Mouse (Mus musculus): ENCODE measurements around the gene Mcu. TPM values are rescaled to one million over a fixed set of nuclear protein-coding genes. Genes with fewer than 3 reads are reported as not detected.

The Mcu gene
- total and polyA plus RNA-seq, 3 experiments, result 4.9 to 5.7 (median 5.3) TPM

DNA sequence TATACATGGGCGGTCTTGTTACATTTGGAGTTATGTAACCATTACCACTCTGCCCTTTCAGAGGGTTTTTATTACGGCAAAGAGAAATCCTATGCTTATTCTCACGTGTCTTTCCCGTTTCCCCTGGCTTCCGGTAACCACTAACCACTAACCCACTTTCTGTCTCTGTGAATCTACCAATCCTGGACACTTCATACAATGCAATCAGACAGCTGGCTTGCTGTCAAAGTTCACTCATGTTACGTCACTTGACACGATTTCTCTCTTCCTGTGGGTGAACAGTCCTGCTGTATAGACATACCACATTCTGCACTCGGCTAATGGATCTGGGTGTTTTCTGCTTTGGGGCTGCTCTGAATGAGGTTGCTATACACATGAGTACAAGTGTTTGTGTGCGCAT, 73.1 kb downstream of the Mcu start:
- TF ChIP-seq TCF12 (IDR thresholded peaks at IDR 0.05; ENCODE audit: low read depth, low read length) (no peak), SMC3 (IDR thresholded peaks at IDR 0.05; ENCODE audit: low read depth, low read length) (no peak), KAT2A (IDR thresholded peaks at IDR 0.05; ENCODE audit: insufficient replicate concordance, low read length) (no peak), POLR2A (IDR thresholded peaks at IDR 0.05; ENCODE audit: low read depth, low read length) (no peak), MXI1 (IDR thresholded peaks at IDR 0.05; ENCODE audit: low read depth, low read length) (no peak), ZMIZ1 (IDR thresholded peaks at IDR 0.05; ENCODE audit: low read depth, low read length) (no peak)
- H3K27ac ChIP-seq (ENCODE audit: insufficient read depth, low read depth), result no peak overlapping the region
- DNase-seq (ENCODE audit: extremely low read depth), result no peak

GRCm38 (mm10) chr10:59541466-59541865, 75.0 kb downstream of the Mcu start:
- Histone ChIP-seq H3K27ac (ENCODE audit: insufficient read depth, low read depth) (no peak overlapping the region), H3K4me2 (ENCODE audit: insufficient read depth, low read depth, poor library complexity, severe bottlenecking) (no peak overlapping the region), H3K79me2 (replicated peaks; ENCODE audit: control insufficient read depth, extremely low read depth, insufficient read depth, poor library complexity, severe bottlenecking) (no peaks in the 10 kb centered on the region), H3K4me1 (ENCODE audit: control insufficient read depth in 1 of 2, insufficient read depth in 2 of 2) (peaks cover 5 to 13% of the 10 kb centered on the region in 2 experiments; a peak in 3 of 4 replicates), H3K36me3 (replicated peaks in 1 of 2; ENCODE audit: control insufficient read depth in 1 of 2, insufficient read depth in 1 of 2, low read length in 1 of 2) (peaks cover 0 to 4% of the 10 kb centered on the region in 2 experiments), H3K4me3 (replicated peaks in 1 of 3; ENCODE audit: low read depth in 2 of 3, low read length in 2 of 3, poor library complexity in 1 of 3) (no peak overlapping the region), H3K27me3 (replicated peaks) (no peaks in the 10 kb centered on the region), H3K9ac (ENCODE audit: insufficient read depth, low read depth) (no peak overlapping the region), H3K9me3 (replicated peaks; ENCODE audit: low read length) (no peaks in the 10 kb centered on the region)
- no peak for TF ChIP-seq POLR2A (IDR thresholded peaks at IDR 0.05; ENCODE audit: low read depth, low read length)
- TF ChIP-seq MAX (IDR thresholded peaks at IDR 0.05; ENCODE audit: low read length), result no peak
- no peak for TF ChIP-seq HCFC1 (IDR thresholded peaks at IDR 0.05; ENCODE audit: low read depth, low read length)
- no peak for TF ChIP-seq BHLHE40 (IDR thresholded peaks at IDR 0.05; ENCODE audit: low read depth, low read length)
- TF ChIP-seq KAT2A (IDR thresholded peaks at IDR 0.05; ENCODE audit: insufficient replicate concordance, low read length), result no peak
- no peak for TF ChIP-seq MAZ (IDR thresholded peaks at IDR 0.05; ENCODE audit: low read depth, low read length)
- TF ChIP-seq ETS1 (conservative IDR thresholded peaks at IDR 0.05; ENCODE audit: low read depth, low read length), result no peak
- no peak for TF ChIP-seq SIN3A (IDR thresholded peaks at IDR 0.05; ENCODE audit: low read length)
- no peak for TF ChIP-seq RAD21 (IDR thresholded peaks at IDR 0.05; ENCODE audit: low read depth, low read length)
- TF ChIP-seq ZNF384 (IDR thresholded peaks at IDR 0.05; ENCODE audit: low read depth, low read length), result no peak
- no peak for TF ChIP-seq ZC3H11A (IDR thresholded peaks at IDR 0.05; ENCODE audit: low read depth, low read length)
- no peak for TF ChIP-seq PAX5 (IDR thresholded peaks at IDR 0.05; ENCODE audit: low read length)
- TF ChIP-seq NRF1 (IDR thresholded peaks at IDR 0.05; ENCODE audit: low read depth, low read length), result no peak
- TF ChIP-seq TBP (conservative IDR thresholded peaks at IDR 0.05; ENCODE audit: low read depth, low read length), result no peak
- TF ChIP-seq TCF12 (IDR thresholded peaks at IDR 0.05; ENCODE audit: low read depth, low read length), result no peak
- in situ Hi-C loops (cut with MboI; ENCODE audit: low pct_ligation_motif_present, low pct_unique_long_range_greater_than_20kb, low sequenced_read_pairs) (no loop called here), dilution Hi-C loops (cut with MboI; ENCODE audit: extremely low pct_ligation_motif_present, extremely low pct_unique_long_range_greater_than_20kb, low sequenced_read_pairs) (no loop called here)
- DNase-seq (ENCODE audit: extremely low read depth), result no peak

More for the DNA sequence above, 73.1 kb downstream of the Mcu start:
- peaks cover 0 to 4% of the 10 kb centered on the region in 2 experiments for H3K36me3 ChIP-seq (replicated peaks in 1 of 2; ENCODE audit: control insufficient read depth in 1 of 2, insufficient read depth in 1 of 2, low read length in 1 of 2)
- no peaks in the 10 kb centered on the region for H3K79me2 ChIP-seq (replicated peaks; ENCODE audit: control insufficient read depth, extremely low read depth, insufficient read depth, poor library complexity, severe bottlenecking)
- no peak overlapping the region for H3K4me2 ChIP-seq (ENCODE audit: insufficient read depth, low read depth, poor library complexity, severe bottlenecking)
- H3K4me1 ChIP-seq (ENCODE audit: control insufficient read depth in 1 of 2, insufficient read depth in 2 of 2), result peaks cover 5 to 13% of the 10 kb centered on the region in 2 experiments; a peak in 3 of 4 replicates
- in situ Hi-C loops (cut with MboI; ENCODE audit: low pct_ligation_motif_present, low pct_unique_long_range_greater_than_20kb, low sequenced_read_pairs) (no loop called here), dilution Hi-C loops (cut with MboI; ENCODE audit: extremely low pct_ligation_motif_present, extremely low pct_unique_long_range_greater_than_20kb, low sequenced_read_pairs) (no loop called here)
- H3K27me3 ChIP-seq (replicated peaks), result no peaks in the 10 kb centered on the region
- H3K9ac ChIP-seq (ENCODE audit: insufficient read depth, low read depth), result no peak overlapping the region
- H3K4me3 ChIP-seq (replicated peaks in 1 of 3; ENCODE audit: low read depth in 2 of 3, low read length in 2 of 3, poor library complexity in 1 of 3), result no peak overlapping the region
- no peaks in the 10 kb centered on the region for H3K9me3 ChIP-seq (replicated peaks; ENCODE audit: low read length)
